Mouse (Mus musculus): Measurements from ENCODE around the gene Tnf.

GRCm38 (mm10) chr17:35241305-35242014 lies 39.7 kb upstream of the Tnf start, which contains the start of gene Ddx39b:
- TF ChIP-seq MYOG (IDR thresholded peaks at IDR 0.05; ENCODE audit: control insufficient read depth in 1 of 3, insufficient read depth in 1 of 3, insufficient read length in 2 of 3, low read depth in 2 of 3) (no peak), POLR2AphosphoS2 (IDR thresholded peaks at IDR 0.05; ENCODE audit: insufficient read length, low read depth) (peak; percentile 97), REST (IDR thresholded peaks at IDR 0.05; ENCODE audit: insufficient read depth, insufficient read length) (peak; percentile 60), CEBPB (IDR thresholded peaks at IDR 0.05; ENCODE audit: insufficient read depth, poor library complexity, severe bottlenecking) (no peak), POLR2A (IDR thresholded peaks at IDR 0.05; ENCODE audit: insufficient read length, low read depth) (peak; percentile 98), MYOD1 (IDR thresholded peaks at IDR 0.05; ENCODE audit: control insufficient read depth in 1 of 3, insufficient read length in 2 of 3, low read depth in 2 of 3) (no peak), USF1 (IDR thresholded peaks at IDR 0.05; ENCODE audit: low read depth) (peak; percentile 96), TCF12 (IDR thresholded peaks at IDR 0.05; ENCODE audit: insufficient read depth, poor library complexity, severe bottlenecking) (no peak), E2F4 (IDR thresholded peaks at IDR 0.05; ENCODE audit: insufficient read depth) (peak; percentile 60)

Data from myocyte (in vitro differentiated cells).